Mouse (Mus musculus) ovary, postnatal 36 days (tissue): ENCODE results near the gene Olfr243.
"Not testable (repeated sequence)": the region's sequence is repeated elsewhere in the genome, so short reads cannot be mapped to it uniquely, and the experiment has no call there.

Source experiments
- DNase-seq: peaks from one replicate; pipeline ENCODE4 v3.0.0; 2022; ENCODE audit warnings: low spot score, mixed read lengths

Olfr243 gene

DNA sequence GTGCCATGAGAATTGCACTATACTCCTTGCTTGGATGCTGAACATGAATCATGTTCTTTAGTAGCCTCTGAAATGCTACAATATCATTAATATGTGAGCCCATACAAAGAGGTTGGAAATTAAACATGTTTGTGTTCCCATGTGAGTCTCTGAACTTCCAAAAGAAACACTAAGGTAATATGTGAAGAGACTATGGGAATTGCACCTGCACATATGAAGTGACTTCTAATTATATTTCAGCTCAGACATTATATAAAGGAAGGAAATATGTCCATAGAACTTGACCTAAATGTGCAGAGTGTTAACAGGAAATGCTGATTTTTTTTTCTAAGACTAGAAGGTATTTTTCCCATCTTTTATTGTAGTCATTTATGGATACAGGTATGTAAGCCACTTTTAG is at the start of gene Olfr243:
Olfr243 (plus strand) TSS at position 301 of the 400 bp plus-strand sequence.
- no peak for DNase-seq

DNA sequence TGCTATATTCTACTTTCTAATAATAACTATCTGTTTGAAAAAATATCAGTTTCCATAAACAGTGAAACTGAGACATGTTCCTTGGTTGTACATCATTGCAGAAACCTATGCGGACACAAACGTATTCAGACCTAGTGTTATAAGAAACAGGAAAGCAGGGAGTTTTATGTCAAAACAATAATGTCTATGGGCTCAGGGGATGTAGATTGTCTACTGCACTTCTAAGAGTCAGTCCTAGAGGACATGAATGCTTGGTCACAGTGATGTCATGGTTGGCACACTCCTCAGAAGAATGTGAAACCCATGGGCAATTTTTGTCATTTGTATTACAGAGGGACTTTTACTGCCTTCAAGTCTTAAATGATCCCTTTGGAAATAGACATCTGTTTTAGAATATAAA is 43.4 kb upstream of the Olfr243 start, which contains the start of gene Olfr624:
Olfr624 (minus strand) TSS at position 101 of the 400 bp plus-strand sequence.
- DNase-seq = no peak

DNA sequence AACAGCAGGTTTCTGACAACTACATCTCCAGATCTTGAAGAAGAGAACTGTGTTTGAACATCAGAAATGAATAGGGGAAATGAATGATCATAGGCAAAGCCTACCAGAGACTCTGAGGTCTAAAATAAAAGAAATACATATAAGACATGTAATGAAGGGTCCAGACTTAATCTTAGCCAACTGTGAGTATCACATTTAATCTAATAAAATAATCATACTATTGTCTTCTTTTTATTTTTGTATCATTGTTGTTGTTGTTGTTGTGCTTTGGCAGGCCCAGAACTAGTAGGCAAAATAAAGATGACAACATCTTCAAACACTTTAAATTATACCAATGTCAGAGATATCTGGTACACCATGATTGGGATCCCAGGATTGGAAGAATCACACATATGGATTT is 32.1 kb upstream of the Olfr243 start, which contains the start of gene Olfr625-ps1:
Olfr625-ps1 (plus strand) TSS at position 301 of the 400 bp plus-strand sequence.
- no peak for DNase-seq

DNA sequence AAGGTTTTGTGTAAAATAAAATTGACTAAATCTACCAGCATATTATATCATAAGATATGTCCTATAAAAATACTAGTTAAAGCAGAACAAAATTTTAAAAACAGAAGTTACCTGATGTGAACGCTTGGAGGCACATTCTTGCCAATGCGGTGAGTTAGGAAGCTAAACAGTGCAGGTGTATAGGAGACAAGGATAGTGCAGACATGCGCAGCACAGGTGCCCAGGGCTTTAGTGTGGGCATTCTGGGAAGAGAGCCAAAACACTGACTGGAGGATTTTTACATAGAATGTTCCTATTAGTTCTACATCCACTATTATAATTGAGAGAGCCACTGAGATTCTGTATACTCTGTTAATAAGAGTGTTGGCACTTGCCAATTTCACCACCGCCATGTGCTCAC is 15.0 kb upstream of the Olfr243 start:
- DNase-seq = no peak

DNA sequence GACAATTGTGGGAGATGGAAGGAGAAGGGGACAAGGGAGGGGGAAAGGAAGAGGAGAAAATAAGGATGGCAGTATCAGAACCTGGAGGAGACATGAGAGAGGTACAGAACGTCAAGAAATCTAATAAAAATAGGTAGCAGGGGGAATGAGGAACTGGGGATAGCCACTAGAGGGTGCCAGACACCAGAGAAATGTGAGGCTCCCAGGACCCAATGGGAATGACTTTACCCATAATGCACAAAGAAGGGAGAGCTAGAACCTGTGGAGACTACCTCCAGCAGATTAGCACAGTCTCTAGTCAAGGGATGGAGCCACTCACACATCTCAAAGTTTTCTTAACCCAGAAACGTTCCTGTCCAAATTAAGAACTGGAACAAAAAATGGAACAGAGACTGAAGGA is 2.4 kb upstream of the Olfr243 start:
- no peak for DNase-seq

DNA sequence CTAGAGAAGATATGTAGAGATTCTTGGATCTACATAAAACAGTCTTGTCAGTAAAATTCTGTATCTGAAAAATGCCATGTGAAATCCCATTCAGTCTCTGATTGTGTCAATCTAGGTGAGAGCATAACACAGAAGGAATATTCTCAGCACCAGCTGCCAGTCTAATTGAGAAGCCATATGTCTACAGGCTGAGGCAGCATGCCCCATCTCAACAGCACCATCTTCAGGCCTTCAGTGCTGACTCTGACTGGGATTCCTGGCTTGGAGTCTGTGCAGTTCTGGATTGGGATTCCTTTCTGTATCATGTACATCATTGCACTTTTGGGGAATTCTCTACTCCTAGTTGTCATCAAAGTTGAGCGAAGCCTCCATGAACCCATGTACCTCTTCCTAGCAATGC is 1.9 kb downstream of the Olfr243 start:
- not testable (repeated sequence) for DNase-seq

DNA sequence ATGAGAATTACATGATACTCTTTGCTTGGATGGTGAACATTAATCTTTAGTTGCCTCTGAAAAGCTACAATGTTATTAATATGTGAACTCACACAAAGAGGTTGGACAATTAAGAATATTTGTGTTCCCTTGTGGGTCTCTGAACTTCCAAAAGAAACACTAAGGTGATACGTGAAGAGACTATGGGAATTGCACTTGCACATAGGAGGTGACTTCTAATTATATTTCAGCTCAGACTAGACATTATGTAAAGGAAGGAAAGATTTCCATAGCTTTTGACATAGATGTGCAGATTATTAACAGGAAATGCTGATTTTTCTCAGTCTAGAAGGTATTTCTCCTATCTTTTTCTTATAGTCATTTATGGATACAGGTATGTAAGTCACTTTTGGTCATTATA is 15.6 kb downstream of the Olfr243 start, which contains the start of gene Olfr628:
Olfr628 (plus strand) TSS at position 301 of the 400 bp plus-strand sequence.
- no peak for DNase-seq

DNA sequence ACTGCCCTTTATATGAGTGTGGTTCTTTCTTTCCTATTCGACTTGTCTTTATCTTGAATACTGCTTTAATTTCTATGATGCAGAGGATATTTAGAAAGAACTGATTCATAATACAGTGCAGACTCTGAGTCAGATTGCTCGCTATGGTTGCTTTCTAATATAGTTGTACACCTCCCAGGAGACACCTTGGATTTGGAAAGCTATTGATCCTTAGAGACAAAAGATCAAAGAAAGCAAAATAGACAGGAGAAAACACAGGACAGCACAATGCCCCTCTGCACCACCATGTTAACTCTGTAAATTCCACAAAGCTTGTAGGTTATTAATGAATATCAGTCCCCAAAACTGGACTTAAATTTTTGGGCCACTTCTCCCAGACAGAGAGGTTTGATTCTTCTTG is 30.4 kb downstream of the Olfr243 start, which contains the start of gene Olfr629:
Olfr629 (minus strand) TSS at position 101 of the 400 bp plus-strand sequence.
- DNase-seq = no peak

DNA sequence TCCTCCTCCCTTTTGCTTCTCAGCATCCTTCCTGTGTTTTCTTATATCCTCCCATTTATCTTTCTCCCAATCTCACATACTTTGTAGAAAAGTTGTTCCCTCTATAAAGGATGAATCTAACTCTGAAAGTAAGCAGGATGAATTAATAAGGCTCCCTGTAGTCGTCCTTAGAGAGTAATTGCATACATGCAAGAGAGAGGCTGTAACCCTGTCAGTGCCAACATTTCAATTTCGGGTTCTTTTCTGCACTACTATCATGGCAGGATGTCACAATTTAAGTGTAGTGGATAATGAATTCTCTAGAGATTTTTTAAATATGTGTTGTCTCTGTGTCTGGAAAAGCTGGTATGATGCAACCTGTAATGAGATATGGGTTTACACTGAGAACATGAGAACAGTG is 42.8 kb downstream of the Olfr243 start, which contains the start of gene Olfr630:
Olfr630 (minus strand) TSS at position 101 of the 400 bp plus-strand sequence.
- no peak for DNase-seq

DNA sequence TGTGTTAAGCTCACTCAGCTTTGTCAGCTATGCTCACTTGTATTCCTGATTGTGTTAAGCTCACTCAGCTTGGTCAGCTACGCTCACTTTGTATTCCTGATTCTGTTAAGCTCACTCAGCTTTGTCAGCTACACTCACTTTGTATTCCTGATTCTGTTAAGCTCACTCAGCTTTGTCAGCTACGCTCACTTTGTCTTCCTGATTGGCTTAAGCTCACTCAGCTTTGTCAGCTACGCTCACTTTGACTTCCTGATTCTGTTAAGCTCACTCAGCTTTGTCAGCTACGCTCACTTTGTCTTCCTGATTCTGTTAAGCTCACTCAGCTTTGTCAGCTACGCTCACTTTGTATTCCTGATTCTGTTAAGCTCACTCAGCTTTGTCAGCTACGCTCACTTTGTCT is 47.7 kb downstream of the Olfr243 start:
- DNase-seq = not testable (repeated sequence)

DNA sequence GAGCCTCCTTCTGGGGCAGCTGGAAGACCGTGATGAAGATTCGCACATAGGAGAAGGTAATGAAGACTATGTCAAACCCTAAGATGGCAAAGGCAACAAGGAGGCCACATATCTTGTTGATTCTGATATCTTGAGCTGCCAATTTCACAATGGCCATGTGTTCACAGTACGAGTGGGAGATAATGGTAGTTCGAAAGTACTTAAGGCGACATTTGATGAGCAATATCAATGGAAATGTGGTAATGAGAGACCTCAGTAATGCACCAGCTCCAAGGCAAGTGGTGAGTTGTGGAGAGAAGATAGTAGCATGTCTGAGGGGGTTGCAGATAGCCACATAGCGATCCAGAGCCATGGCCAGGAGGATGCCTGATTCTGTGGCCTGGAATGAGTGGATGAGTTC is 53.2 kb downstream of the Olfr243 start:
- DNase-seq = not testable (repeated sequence)
